Mouse (Mus musculus) right cerebral cortex, postnatal 10 days (tissue): ENCODE data around the gene Ccdc158.

Experiments
- DNase-seq, 2 experiments: peaks; one replicate each; pipeline ENCODE4 v3.0.0; 2021; ENCODE audit warnings: low spot score in 2 of 2

The Ccdc158 gene

DNA sequence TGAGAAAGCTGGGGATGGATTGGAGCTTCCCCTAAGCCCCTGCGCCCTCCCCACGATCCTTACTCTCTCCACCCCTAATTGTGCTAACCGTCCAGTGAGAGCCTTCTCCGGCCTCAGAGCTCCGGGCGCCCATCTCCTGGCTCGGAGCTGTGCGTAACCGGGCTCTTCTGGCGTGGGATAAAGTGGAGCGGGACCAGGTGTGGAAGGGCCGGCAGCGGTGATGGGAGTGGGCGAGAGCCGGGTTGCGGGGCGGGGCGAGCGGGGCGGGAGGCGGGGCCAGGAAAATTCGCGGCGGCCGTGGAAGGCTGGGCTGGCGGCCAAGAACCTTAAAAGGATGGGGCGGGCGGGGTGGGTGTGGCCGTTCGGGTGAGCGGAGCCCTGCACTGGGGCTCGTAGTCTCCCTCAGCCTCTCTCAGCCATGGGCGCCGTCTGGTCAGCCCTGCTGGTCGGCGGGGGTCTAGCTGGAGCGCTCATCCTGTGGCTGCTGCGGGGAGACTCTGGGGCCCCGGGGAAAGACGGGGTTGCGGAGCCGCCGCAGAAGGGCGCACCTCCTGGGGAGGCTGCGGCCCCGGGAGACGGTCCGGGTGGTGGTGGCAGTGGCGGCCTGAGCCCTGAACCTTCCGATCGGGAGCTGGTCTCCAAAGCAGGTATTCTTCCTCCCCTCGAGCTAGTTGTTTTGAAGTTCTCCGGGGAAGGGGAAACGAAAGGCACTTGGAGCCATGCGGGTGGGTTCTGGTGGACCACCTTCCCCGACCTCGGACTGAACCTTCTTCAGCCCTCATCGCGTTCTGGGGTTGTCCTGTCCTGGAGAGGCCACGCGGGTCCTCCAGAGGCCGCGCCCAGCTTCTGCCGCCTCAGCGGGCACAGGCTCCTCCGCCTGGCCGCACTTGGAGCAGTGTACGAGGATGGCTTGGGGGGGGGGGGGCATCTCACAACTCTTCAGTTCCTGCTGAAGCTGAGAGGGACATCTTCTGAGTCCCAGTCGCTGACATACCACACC lies 72.1 kb downstream of the Ccdc158 start, which contains the start of gene Stbd1:
Gene Stbd1, plus strand, starts transcription at position 351 of the 1,000 bp plus-strand sequence.
- peak; percentile 36 to 47 for DNase-seq

DNA sequence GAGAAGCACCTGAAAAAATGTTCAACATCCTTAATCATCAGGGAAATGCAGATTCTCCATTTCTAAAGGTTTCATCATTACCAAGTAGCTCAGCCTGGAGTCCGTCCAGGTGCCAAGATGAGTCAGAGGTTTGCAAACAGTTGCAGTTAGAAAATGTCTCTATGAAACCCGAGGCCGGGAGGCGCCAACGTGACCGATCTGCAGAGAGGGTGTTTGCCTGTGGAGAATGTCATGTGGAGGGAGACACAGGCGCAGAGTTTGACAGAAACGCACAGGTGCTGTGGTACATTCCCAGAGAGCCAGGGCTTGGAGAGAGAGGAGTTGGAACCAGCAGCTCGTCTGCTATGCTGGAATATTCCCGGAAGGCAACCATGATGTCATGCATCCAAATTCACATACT lies 76.0 kb downstream of the Ccdc158 start:
- DNase-seq: no peak

DNA sequence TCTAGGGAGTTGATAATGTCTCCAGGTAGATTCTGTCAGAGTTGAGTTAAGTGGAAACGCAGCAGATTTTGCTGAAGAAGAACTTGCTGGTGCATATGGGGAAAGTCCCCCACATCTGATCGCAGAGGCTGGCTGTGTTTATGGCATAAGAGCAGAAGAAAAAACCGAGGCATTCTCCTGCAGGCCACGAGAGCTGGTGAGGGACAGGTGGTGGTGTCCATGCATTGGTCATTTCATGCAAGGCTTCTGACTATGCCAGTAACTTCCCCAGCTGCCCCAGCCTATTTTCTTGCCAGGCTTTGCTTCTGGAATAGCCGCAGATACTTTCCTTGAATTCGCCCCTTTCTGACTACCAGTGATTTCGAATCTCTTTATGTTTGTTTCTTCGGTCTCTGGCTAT lies 78.2 kb downstream of the Ccdc158 start:
- DNase-seq: no peak

DNA sequence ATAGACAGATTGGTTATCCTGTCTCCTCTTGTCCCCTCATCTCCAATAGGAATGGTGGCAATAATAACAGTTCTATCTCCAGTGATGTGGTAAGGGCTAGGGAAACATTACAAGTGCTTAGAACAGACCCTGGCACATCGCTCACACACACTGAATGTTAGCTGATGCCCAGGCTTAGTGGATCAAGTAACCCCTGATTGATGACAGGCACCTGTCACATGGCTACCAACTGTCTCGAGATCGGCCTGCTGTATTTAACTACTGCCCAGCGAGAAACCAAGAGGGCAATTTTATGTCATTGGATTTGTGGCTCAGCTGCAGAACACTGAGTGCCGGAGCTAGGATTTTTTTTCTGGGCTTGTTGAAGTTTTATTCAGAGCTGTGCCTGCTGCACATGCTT lies 80.0 kb downstream of the Ccdc158 start:
- no peak for DNase-seq

DNA sequence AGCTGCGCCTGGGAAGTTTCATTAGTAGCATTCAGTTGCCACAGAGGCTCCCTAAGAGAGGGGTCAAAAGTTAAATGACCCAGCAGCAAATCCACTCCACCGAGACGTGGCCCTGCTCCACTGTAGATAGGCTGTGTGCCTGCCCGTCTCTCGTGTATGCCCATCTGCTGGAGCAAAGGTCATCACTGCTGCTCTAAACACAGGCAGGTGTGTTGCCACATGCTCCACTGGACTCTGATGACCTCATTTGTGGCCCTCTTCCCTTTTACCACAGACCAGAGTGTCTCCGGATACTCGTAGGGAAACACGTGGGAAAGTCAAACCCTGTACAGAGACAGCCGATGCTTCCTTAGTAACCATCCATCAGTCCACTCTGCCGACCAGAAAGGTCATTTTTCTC lies 89.1 kb downstream of the Ccdc158 start:
- DNase-seq: no peak

DNA sequence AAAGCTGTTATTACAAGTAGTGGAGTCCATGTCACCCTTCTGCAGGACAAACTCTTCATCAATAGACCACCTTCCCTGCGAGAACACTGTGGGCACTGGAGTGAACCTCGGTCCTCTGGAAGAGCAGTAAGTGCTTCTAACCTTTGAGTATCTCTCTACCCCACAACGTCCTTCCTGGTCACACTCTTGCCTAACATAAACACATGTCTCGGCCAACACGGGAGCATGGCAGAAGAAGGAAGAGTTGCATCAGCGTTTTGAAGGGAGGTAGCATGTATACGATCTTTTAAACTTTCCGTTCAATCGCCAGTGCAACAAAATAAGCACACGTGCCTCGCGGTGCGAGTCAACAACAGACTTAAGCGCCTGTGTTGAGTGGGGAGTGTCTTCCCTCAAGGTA lies 95.5 kb downstream of the Ccdc158 start:
- no peak for DNase-seq

DNA sequence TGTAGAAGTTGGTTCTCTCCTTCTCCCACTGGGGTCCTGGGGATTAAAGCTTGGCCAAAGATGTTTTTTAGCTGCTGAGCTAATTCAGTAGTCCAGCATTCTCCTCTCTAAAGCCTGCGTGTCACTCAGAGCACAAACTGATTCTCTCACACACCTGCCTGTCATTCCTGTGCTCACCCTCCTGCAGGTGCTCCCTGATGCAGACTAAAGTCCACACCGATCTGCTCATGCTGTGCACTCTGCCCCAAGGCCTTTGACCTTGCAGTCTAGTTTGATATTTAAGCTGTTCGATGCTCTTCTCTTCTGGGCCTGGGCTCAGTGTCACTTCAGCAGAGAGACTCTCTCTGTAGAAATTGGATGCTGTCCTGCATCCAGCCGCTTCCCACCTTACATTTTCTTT lies 103.8 kb downstream of the Ccdc158 start:
- DNase-seq: no peak

DNA sequence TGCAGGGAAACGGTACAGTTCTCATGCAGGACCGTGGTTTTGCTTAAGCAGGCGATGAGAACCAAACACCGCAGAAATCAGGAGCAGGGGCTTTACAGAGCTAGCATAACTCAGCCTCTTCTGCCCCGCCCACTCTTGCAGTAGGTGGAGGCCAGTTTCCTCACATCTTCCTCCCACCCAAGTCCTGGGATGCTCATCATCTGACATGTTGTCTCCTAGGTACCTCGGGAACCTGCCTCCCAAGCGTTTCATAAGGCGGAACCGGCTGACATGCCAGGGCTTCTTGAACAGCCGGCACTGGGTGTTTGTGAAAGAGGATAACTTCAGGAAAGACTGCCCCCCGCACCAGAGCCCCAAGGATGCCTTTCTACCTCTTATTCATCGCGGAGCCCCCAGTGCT lies 113.1 kb downstream of the Ccdc158 start:
- DNase-seq: no peak

DNA sequence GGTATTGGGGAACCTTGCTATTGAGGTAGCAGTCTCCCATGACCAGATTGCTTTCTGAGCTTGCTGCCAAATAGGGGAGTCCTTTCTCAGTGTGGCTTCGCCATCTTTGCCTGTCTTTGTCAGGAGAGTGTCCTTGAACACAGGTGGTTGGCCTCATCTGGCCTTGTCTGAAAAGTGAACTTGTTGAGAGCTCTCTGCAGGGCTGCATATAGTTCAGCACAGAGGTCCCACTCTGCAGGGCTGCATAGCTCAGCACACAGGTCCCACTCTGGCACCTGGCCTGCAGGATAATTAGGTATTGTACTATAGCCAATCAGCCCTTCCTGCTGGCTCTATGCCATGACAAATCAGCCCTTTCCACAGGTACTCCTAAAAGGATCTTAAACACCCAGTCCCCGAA lies 114.9 kb downstream of the Ccdc158 start:
- DNase-seq: no peak
